Mouse (Mus musculus) testis, adult 2 months (tissue): ENCODE results near the gene Lzts3.

Source experiments
- CTCF ChIP-seq: fragments of 200-500 bp; IDR thresholded peaks from 2 replicates; pipeline ENCODE4 v1.5.1; 2012; ENCODE audit warnings: low read depth, mild to moderate bottlenecking, inconsistent platforms, low read length, moderate library complexity; ENCODE audit not compliant: control insufficient read depth, insufficient read depth, insufficient replicate concordance
- POLR2A ChIP-seq: fragments of 200-500 bp; IDR thresholded peaks from 2 replicates; pipeline ENCODE4 v1.6.1; 2012; ENCODE audit warnings: low read depth, mild to moderate bottlenecking, inconsistent platforms, low read length, moderate library complexity; ENCODE audit not compliant: control insufficient read depth

- TF ChIP-seq CTCF (no peak), POLR2A (no peak)
Observed at GRCm38 (mm10) chr2:130613091-130613490, 29.5 kb downstream of the Lzts3 start.
